Mouse (Mus musculus) ES-E14 (cell line): ENCODE measurements around the gene Fus. TPM values are rescaled to one million over a fixed set of nuclear protein-coding genes. Genes with fewer than 3 reads are reported as not detected.

Source experiments
- DNase-seq: peaks from one replicate; pipeline ENCODE4 v3.0.0-alpha.2; 2013; ENCODE audit warnings: low read depth, low spot score
- H3K27ac ChIP-seq: 2 replicates; pipeline ENCODE4 v1.5.1; 2012; ENCODE audit warnings: low read depth, mild to moderate bottlenecking, low read length, moderate library complexity, mixed read lengths; ENCODE audit not compliant: poor library complexity, insufficient read depth, severe bottlenecking
- H3K36me3 ChIP-seq: 2 replicates; pipeline ENCODE4 v1.6.1; 2012; ENCODE audit warnings: mild to moderate bottlenecking, low read length, moderate library complexity, mixed read lengths; ENCODE audit not compliant: control insufficient read depth, poor library complexity, insufficient read depth, severe bottlenecking
- H3K4me1 ChIP-seq, 2 experiments: fragments of 150-350 bp in 1 of 2; sonication (generic) in 1 of 2; 2 replicates each; pipeline ENCODE4 v1.6.1; 2012; ENCODE audit warnings: low read length in 2 of 2, mild to moderate bottlenecking in 1 of 2, mixed read lengths in 1 of 2; ENCODE audit not compliant: control insufficient read depth in 2 of 2, insufficient read depth in 2 of 2, poor library complexity in 1 of 2
- H3K4me3 ChIP-seq, 2 experiments: fragments of 150-350 bp in 1 of 2; sonication (generic) in 1 of 2; 2 replicates each; pipeline ENCODE4 v1.5.1; 2012; ENCODE audit warnings: low read length in 2 of 2, low read depth in 1 of 2, mild to moderate bottlenecking in 1 of 2, mixed read lengths in 1 of 2; ENCODE audit not compliant: insufficient read depth in 1 of 2, poor library complexity in 1 of 2, severe bottlenecking in 1 of 2
- H3K9ac ChIP-seq: 2 replicates; pipeline ENCODE4 v1.6.1; 2012; ENCODE audit warnings: low read depth, mild to moderate bottlenecking, low read length, mixed read lengths; ENCODE audit not compliant: poor library complexity, insufficient read depth, severe bottlenecking
- H3K9me3 ChIP-seq: fragments of 150-350 bp; sonication (generic); 2 replicates; pipeline ENCODE4 v1.6.1; 2012; ENCODE audit warnings: low read depth, mild to moderate bottlenecking, low read length; ENCODE audit not compliant: control insufficient read depth, insufficient read depth
- CHD2 ChIP-seq: IDR thresholded peaks from 2 replicates; pipeline ENCODE4 v1.6.1; 2014; ENCODE audit warnings: mild to moderate bottlenecking, low read depth, low read length, inconsistent platforms
- HCFC1 ChIP-seq: IDR thresholded peaks from 2 replicates; pipeline ENCODE4 v1.6.1; 2012; ENCODE audit warnings: low read length, inconsistent platforms, borderline replicate concordance; ENCODE audit not compliant: insufficient read depth
- MAFK ChIP-seq: IDR thresholded peaks from 2 replicates; pipeline ENCODE4 v1.6.1; 2014; ENCODE audit warnings: mild to moderate bottlenecking, low read depth, low read length, inconsistent platforms; ENCODE audit not compliant: insufficient read depth
- ZC3H11A ChIP-seq: IDR thresholded peaks from 2 replicates; pipeline ENCODE4 v1.6.1; 2012; ENCODE audit warnings: low read depth, mild to moderate bottlenecking, inconsistent platforms, low read length, borderline replicate concordance
- ZNF384 ChIP-seq: IDR thresholded peaks from 2 replicates; pipeline ENCODE4 v1.6.1; 2012; ENCODE audit warnings: low read depth, low read length, inconsistent platforms
- in situ Hi-C, 2 experiments: fragments of 600-800 bp; cut with MboI; formaldehyde crosslinking; loops; one replicate each; pipeline ENCODE4 v1.15.1; 2025; ENCODE audit warnings: low sequenced_read_pairs in 2 of 2, inconsistent platforms in 1 of 2; ENCODE audit not compliant: unreplicated experiment in 2 of 2
- total RNA-seq: library from RNA; depleted of rRNA; stranded (reverse); fragments of 300-350 nt; gene quantifications from 2 replicates; pipeline ENCODE4 v1.2.3, GENCODE M21; 2012; rRNA removed

Fus gene
- 91.6 and 142 TPM in 2 replicates for total RNA-seq

DNA sequence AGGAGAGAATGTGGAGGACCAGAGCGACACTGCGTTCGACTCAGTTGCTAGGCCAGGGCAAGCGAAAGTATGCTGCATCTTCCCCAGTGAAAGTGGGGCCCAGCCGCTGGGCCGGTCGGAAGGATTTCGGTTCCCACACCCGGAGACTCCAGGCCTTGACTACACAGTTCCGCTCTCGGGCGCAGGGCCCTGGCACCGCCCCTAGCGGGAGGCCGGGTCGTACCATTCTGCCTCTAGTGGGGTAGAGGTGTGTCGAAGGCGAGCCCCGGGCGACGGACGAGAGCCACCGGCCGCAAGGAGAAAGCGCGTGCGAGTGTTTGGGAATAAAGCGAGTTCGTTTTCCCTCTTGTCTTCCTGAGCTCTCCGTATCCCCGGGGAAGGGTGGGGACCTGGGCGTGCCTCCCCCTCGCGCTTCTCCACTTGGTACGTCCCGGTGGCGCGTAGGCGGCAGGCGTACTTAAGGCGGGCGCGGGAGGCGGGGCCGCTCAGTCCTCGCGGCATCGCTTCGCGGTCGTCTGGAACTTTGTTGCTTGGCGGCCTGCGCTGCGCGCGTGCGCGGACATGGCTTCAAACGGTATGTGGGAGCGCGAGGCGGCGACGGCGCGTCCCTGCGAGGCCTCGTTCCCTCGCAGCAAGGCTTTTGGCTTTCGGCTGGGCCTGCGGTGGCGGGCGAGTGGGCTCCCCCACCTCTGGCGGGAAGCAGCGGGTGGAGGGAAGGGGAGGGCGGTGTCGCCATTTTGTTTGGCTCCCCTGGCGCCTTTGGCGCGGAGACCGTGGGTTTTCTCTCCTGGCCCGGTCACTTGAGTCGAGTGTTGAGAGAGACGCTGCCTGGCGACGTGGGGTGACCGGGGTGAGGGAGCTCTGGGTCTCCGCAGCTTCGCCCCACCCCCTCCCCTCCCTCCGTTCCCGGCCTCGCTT is at the start of gene Fus:
Gene Fus (plus strand): TSS at position 454 of the 918 bp plus-strand sequence.
- Histone ChIP-seq H3K27ac (peak within 1 kb of the TSS; percentile 99), H3K9me3 (no peaks in the 10 kb centered on the region), H3K36me3 (peaks cover 25% of the 10 kb centered on the region), H3K4me1 (peaks cover 3 to 4% of the 10 kb centered on the region in 2 experiments; a peak in 2 of 4 replicates), H3K9ac (peak within 1 kb of the TSS; percentile 99), H3K4me3 (peak within 1 kb of the TSS; percentile 83 to 94)
- DNase-seq, result peak; percentile 87
- in situ Hi-C loops, result no loop called here
- peak; percentile 23 for TF ChIP-seq HCFC1
- TF ChIP-seq MAFK, result no peak

DNA sequence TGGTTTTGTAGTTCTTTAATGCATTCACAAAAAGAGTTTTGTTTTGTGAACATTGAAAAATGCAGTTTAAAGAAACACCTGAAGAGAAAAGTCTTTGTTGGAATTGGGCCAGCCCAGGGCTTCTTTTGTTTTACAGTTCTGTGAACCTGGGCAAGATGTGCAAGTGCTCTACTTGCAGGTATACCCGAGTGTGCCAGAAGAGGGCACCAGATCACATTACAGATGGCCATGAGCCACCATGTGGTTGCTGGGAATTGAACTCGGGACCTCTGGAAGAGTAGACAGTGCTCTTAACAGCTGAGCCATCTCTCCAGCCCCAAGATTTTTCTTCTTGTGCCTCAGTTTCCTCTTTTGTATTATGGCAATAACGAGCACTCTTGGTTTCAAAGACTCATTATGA is 49.1 kb upstream of the Fus start:
- in situ Hi-C loops, result no loop called here
- DNase-seq, result peak; percentile 68

DNA sequence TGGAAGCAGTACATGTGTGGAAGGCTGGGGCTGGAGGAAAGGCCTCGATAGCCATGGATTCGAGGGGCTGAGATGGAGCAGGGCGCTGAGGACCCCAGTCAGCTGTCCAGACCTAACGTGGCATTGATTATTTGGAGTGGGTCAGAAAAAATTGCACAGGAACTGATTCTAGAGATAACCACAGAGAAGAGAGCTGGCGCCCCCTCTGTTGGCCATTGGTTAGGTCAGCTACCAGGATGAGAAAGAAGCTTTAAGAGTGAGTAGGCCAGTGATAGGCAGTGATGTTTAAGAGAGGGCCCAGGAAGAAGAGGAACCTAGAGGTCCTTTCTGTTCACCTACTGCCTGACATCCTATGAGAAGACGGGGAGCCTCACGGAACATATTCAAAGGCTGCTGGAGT is 48.0 kb upstream of the Fus start:
- Histone ChIP-seq H3K36me3 (peaks cover 42% of the 10 kb centered on the region), H3K9ac (no peak overlapping the region; the same call in 1 of the 2 replicates), H3K9me3 (peaks cover 5% of the 10 kb centered on the region), H3K27ac (no peak overlapping the region), H3K4me1 (peaks cover 0 to 9% of the 10 kb centered on the region in 2 experiments; a peak in 1 of 4 replicates), H3K4me3 (no peak overlapping the region)
- TF ChIP-seq ZNF384 (no peak), HCFC1 (no peak), ZC3H11A (no peak), CHD2 (no peak), MAFK (no peak)
- in situ Hi-C loops, result no loop called here
- no peak for DNase-seq

More for the DNA sequence above, 49.1 kb upstream of the Fus start:
- TF ChIP-seq ZC3H11A (no peak; the same call in 1 of the 2 replicates), ZNF384 (no peak), HCFC1 (no peak), CHD2 (no peak), MAFK (no peak)
- Histone ChIP-seq H3K4me3 (no peak overlapping the region), H3K9me3 (peaks cover 3% of the 10 kb centered on the region; the same call in 1 of the 2 replicates), H3K27ac (no peak overlapping the region), H3K4me1 (peaks cover 0 to 9% of the 10 kb centered on the region in 2 experiments; a peak in 1 of 4 replicates), H3K9ac (no peak overlapping the region), H3K36me3 (peaks cover 36% of the 10 kb centered on the region)

DNA sequence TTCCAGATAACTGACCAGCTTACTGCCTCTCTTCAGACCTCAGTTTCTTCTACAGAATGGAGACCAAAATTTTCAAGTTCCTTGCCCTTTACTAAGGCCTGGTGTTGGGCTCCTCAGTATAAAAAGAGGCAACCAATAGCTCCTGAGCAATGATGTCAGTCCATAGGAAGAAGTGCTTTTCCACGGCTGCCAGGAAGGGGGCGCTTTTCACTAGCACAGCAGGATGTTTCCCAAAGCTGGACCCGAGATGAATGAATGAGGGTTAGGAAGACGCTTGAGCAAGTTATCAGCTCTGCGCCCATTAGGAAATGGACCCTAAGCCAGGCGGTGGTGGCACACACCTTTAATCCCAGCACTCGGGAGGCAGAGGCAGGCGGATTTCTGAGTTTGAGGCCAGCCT is 45.7 kb upstream of the Fus start:
- no peak for DNase-seq
- Histone ChIP-seq H3K36me3 (peaks cover 53% of the 10 kb centered on the region), H3K4me3 (no peak overlapping the region), H3K27ac (no peak overlapping the region), H3K4me1 (peaks cover 0 to 18% of the 10 kb centered on the region in 2 experiments; a peak in 1 of 4 replicates), H3K9me3 (peaks cover 5% of the 10 kb centered on the region), H3K9ac (no peak overlapping the region)
- TF ChIP-seq ZNF384, result no peak
- no peak for TF ChIP-seq ZC3H11A
- no peak for TF ChIP-seq HCFC1
- TF ChIP-seq CHD2, result no peak
- no peak for TF ChIP-seq MAFK
- in situ Hi-C loops, result no loop called here
